Mouse (Mus musculus) frontal cortex, postnatal 25 days (tissue): ENCODE measurements at regions not wholly inside any gene's neighbourhood (a gene's known extent, or its start where the extent isn't known, plus 50 kb on each side); places are given as distances from the start of the nearest gene placed in this dataset.

Experiments
- DNase-seq, 2 experiments: peaks; one replicate each; pipeline ENCODE4 v3.0.0; 2022; ENCODE audit warnings: low spot score in 2 of 2

- DNase-seq, result no peak
Measured at GRCm38 (mm10) chr2:57772315-57772714, 225.4 kb upstream of the Galnt5 start.

GRCm38 (mm10) chr2:57776154-57776553 lies 221.5 kb upstream of the Galnt5 start:
- no peak for DNase-seq

GRCm38 (mm10) chr2:57780836-57781235 lies 216.8 kb upstream of the Galnt5 start:
- no peak for DNase-seq

DNA sequence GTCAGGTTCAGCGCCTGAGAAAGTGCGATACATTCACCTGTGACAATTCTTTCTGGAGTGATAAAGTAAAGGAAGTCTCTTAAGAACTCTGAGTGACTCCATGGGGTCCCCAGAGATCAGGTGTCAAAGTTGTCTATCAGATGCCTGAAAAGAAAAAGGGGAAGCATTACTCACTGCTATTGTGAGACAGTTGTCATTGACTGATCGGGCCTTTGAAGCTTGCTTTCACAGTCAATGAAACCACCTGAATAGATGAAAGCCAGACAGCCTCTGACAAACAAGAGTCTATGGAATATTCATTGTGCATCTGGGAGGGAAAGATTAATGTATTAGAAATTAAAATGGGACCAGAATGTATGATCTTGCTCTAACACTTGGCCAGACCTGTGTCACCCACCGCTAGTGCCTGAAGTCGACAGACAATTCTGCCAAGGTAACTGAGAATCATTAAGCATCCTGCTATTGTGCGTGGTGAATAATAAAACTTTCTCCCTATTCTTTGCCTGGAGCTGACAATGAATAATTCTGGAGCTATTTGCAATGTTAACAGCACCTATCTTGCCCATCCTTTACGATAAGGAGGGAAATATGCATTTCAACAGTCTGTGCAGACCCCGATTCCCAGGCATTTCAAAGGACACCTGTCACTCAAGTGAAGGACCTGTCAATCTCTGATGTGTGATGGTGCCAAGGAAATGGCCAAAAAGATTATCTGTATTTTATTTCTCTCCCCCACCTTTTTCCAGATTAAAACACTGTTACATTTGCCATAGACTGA lies 204.0 kb upstream of the Galnt5 start:
- DNase-seq, result no peak

GRCm38 (mm10) chr2:57799279-57799678 lies 198.4 kb upstream of the Galnt5 start:
- no peak for DNase-seq

- no peak for DNase-seq
Measured at GRCm38 (mm10) chr2:57807911-57808310, 189.8 kb upstream of the Galnt5 start.

GRCm38 (mm10) chr2:57812996-57813395 lies 184.7 kb upstream of the Galnt5 start:
- no peak for DNase-seq

DNA sequence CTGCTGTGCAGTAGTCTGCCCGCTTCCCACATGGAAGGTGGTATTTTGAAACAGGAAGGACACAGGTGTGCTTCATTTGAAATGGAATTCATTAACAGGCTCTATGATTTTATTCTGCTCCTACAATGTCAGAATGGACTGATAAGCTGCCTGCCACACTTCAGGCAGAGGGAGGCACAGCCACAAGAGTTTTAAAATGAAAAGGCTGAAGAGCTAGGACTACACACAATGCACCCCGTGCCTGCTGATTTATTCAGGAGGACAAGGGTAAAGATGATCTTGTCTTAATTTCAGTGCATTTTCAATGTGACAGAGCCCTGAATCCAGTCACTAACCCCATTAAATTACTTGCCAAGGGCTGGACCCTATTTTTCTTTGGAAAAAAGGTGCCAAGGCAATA lies 177.3 kb upstream of the Galnt5 start:
- no peak for DNase-seq

DNA sequence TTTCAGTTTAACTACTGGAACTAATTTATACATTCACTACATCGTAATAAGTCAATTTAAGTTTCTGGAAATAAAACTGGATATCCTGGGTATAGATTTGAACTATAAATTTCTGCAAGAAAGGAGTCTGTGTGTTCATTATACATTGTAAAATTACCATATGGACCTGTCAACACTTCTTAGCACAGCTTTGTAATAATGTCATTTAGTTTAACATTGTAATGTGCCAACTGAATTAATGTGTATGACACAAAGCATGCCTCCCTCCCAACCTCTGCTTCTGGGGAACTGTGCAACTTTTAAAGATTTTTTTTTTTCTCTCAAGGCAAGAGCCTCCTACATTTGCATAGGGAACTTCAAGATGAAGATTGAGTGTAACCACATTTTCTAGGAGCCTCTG lies 176.8 kb upstream of the Galnt5 start:
- DNase-seq, result no peak

DNA sequence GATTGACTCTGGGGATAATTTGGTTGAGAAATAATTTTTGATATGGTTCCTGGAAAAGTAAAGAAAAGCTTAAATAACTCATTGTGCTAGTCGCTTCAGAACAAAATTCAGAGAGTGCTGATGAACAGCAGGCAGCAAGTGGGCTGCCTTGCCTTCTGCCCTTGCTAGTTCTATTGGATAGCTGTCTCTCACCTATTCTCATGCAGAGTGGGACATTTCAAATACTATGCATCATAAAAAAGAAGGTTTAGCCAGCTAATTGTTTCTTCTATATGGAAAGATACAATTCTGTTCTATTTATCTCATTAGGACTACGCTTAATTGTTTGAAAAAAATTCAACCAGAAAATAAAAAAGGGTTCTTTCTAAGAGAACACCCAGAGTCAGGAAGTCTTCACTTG lies 169.4 kb upstream of the Galnt5 start:
- DNase-seq, result no peak

DNA sequence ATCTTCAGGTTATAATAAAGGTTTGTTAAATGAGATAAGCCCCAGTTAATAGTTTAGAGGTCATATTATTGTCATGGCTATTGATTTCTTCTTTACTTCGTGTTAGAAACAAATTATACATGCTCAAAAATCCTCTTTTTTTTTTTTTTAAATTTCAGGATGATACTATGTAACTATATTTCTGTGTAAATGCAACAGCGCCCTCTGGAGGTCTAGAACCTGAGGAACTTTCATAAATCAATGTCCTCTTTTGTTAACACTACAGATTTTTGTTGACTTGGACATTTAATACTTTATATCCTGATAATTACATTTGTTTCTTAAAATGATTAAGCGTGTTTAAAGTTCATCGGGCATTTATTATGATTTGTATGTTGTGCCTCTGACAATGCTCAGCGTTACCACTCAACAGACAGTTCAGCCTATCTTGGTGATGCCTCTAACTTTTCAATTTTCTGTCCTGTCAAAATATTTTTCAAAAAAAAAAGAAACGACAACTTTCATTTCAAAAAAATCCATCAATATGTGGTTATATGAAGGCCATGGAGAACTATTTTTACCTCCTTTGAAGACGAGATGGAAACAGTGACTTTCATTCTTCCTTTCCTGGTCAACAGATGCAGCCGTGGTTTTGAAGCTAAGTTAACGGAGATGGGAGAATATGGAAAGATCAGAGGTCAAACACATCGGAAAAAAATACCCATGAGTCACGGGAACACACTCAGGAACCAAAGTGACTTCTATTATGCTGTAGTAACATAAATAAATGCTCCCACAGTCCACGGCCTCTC lies 164.9 kb upstream of the Galnt5 start:
- DNase-seq, result peak; percentile 55 to 60

GRCm38 (mm10) chr2:57845135-57845534 lies 152.5 kb upstream of the Galnt5 start:
- DNase-seq, result no peak

GRCm38 (mm10) chr2:57847707-57848106 lies 150.0 kb upstream of the Galnt5 start:
- no peak for DNase-seq

DNA sequence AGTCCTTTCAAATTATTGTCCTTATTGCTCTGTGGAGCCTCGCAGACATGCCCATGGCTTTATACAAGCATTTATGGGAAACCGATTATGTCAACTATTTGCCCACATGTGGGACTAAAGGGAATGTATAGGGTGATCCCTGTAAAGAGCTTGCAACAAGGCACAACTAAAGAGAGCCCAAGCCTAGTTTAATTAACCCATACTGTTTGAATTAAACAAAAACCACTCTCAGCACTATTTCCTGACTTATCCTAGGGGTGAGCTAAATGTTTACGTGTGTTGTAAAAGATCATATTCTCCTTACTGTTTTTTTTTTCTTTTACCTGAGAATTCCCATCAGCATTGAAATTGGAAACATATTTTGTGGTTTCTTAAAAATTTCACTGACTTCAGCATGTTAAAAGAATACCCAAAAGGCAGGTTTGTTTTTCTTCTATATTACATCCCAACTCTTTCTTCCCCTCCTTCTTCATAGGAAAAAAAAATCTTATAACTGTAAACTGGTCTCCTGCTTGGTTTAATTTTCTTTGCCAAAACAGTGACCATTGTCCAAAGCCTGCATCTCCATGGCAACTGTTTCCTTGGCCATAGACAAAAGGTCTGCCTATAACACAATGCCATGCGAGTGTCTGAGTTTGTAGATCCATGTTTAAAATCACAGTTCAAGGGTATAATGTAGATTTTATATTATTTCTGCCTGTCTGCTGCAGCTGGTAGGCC lies 148.2 kb upstream of the Galnt5 start:
- DNase-seq, result no peak

- DNase-seq, result no peak
Measured at GRCm38 (mm10) chr2:57850058-57850400, 147.7 kb upstream of the Galnt5 start.

- no peak for DNase-seq
Measured at GRCm38 (mm10) chr2:57856524-57857107, 141.1 kb upstream of the Galnt5 start.

GRCm38 (mm10) chr2:57865289-57865688 lies 132.4 kb upstream of the Galnt5 start:
- no peak for DNase-seq

DNA sequence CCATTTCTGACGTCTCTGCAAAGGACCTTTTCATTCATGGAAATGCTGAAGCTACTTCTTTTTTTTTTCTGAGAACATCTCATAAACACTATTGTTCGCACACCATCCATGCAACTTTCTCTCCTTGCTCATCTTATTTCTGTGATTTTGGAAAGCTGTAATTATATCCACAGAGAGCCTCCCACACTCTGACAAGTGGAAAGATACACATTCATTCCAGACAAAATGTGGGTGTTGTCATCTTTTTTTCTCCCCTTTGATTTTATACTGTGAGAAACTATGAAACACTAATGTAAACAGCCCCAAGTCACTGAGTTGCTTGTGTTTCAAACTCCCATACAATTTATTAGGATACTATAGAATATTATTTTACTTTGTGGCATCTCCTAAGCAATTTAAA lies 129.6 kb upstream of the Galnt5 start:
- DNase-seq, result no peak

- DNase-seq, result no peak
Measured at GRCm38 (mm10) chr2:57900168-57900567, 97.5 kb upstream of the Galnt5 start.

GRCm38 (mm10) chr2:57900580-57901247 lies 97.0 kb upstream of the Galnt5 start:
- peak in 1 of 2 experiments; percentile 28 for DNase-seq

GRCm38 (mm10) chr2:57905184-57905583 lies 92.5 kb upstream of the Galnt5 start:
- no peak for DNase-seq

- peak in 1 of 2 experiments; percentile 28 for DNase-seq
Measured at GRCm38 (mm10) chr2:57906939-57907338, 90.7 kb upstream of the Galnt5 start.
